Mouse (Mus musculus): Measurements from ENCODE around the gene Srrd.

DNA sequence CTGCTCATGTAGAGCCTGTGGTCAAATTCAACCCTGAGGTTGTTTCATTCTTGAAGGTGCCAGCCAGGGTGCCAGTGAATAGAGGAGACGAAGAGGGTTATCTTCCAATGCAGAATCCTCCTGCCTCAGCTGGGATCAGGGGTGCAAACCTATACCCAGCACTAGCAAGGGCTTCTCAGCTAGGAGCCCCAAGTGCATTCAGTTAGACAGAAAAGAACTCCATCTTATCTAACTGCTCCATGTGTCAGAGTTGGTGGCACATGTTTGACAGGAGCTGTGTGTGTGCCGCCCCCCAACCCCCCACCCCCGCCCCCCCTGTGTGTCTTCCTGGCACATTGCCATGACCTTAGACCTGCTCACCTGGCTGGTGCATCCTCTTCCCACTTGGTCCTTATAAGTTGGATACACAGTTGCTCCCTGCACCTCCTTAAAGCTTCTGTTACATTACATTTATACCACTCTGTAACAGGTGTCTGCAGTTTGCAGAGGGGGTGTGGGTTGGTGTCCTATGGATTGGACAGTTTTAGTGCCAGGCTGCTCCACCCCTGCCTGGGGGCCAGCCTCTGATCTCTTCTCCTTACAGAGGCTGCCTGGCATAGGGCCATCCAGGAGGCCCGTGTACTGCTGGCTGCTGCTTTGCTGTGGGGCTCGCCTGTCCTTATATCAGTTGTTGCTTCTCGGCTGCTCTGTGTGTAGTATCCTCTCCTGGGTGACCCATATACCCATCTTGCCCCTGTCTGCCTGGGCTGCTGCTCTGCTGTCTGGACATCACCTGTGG, 46.2 kb downstream of the Srrd start:
- TF ChIP-seq CTCF (IDR thresholded peaks at IDR 0.05; ENCODE audit: low read depth, low read length), result no peak
- TF ChIP-seq GATA1 (IDR thresholded peaks at IDR 0.05; ENCODE audit: borderline replicate concordance, low read length), result no peak
- TF ChIP-seq POLR2AphosphoS5 (IDR thresholded peaks at IDR 0.05; ENCODE audit: insufficient replicate concordance, low read depth, low read length), result no peak
- TF ChIP-seq TAL1 (conservative IDR thresholded peaks at IDR 0.05; ENCODE audit: low read depth, low read length), result peak; percentile 15; the same call in 1 of the 2 replicates
- TF ChIP-seq GATA2 (IDR thresholded peaks at IDR 0.05; ENCODE audit: borderline replicate concordance, low read depth, low read length), result no peak
